Mouse (Mus musculus): ENCODE measurements around the gene Tasp1.
A peak's percentile ranks its signal among the peaks of the same experiment; 100 is the strongest.
"Not testable (repeated sequence)": the region's sequence is repeated elsewhere in the genome, so short reads cannot be mapped to it uniquely, and the experiment has no call there.

Gene Tasp1

GRCm38 (mm10) chr2:140066353-140067314 lies at the start of gene Tasp1:
Gene Tasp1, minus strand, starts transcription at chr2:140066805.
- peak; percentile 99 for DNase-seq (ENCODE audit: low spot score)

GRCm38 (mm10) chr2:140113851-140114250 lies 47.2 kb upstream of the Tasp1 start:
- DNase-seq (ENCODE audit: low spot score), result no peak

DNA sequence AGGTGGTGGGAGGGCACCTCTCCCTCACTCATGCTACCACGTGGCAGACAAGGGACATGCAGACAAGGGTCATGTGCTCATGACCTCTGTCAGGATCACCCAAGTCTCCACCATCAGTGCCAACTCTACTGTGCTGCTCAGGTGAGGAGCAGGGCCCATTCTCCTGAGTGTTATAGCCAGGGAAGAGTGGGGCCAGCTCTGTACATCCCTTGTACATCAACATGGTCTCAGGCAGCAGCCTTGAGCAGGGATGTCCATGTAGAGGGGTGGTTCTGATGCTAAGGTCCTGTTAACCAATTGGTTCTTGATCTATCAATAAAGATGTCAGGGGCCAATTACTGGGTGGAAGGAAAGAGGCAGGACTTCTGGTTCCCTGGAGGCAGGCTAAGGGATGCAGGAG lies 42.3 kb upstream of the Tasp1 start:
- no peak for DNase-seq (ENCODE audit: low spot score)

- DNase-seq (ENCODE audit: low spot score), result no peak
These were observed 41.0 kb upstream of the Tasp1 start for GRCm38 (mm10) chr2:140107641-140108040.

DNA sequence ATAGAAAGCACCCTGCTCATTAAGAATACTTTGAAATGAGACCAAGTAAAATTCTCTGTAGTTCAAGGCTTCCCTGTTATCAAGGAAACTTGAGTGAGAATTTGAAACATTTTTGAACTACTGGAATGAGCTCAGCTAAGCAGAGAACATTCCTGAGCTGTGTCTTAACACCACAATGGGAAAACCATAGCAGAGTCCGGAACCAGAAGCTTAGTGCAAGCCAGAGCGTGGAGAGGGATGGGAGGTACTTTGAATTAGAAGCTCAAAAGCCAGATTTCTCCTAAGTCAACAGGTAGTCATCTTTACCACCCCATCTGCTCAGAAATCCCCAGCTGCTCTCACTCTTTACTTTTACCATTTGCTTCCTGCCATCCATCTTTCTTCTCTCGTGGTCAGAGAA lies 38.3 kb upstream of the Tasp1 start:
- no peak for DNase-seq (ENCODE audit: low spot score)

DNA sequence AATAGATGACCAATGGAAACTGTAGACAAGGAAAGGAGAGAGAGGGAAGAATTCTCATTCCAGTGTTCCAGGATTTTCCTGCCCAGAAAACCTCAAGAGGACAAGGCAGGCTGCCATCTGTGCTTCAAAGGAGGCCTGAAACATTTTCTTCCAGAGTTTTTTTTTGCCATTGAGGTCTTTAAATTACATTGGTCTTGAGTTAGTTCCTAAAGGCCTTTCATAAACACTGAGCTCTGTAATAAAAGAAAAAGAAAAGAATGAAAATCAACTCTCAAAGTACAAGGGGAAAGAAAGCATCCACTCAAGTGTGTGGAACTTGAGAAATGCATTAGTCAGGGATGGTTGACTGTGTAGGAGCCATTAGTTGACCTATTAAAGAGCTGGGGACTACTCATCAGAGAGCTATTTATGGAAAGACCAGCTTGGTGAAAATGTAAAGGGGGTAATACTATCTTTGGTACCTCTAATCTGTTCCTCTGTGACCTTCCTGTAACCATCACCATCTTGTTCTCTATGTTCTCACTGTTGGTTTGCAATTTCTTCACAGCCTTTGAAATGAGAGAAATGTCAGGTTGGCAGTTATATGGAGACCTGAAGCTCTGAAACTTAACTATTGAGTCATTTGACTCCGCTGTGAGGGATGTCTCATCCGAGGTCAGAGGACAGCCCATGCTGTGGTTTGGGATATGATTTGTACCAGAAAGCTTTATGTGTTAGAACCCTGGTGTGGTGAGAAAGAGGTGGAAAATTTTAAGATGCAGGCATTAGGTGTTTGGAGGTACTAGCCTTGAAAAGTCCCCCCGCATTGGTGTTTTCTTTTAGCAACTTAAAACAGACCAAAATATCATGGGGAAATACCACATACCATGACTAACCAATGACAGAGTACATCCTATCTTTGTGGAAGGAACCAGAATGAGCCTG lies 34.2 kb upstream of the Tasp1 start:
- no peak for DNase-seq (ENCODE audit: low spot score)

DNA sequence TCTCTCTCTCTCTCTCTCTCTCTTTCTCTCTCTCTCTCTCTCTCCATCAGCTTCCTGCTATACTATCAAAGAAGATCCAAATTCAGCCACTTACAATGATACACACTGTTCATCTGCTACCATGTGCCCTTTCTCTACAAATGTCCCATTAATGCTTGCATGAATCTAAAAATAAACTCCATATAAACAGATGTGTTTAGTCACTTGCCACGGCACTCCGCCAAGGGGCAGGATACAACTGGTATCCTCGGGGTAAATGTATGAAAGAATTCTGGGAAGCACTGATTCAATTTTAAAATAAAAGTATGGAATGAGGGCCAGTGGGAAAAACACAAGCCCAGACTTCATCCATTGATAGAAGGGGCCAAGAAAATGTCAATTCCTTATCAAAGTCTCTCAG lies 33.4 kb upstream of the Tasp1 start:
- DNase-seq (ENCODE audit: low spot score), result no peak

GRCm38 (mm10) chr2:140097131-140097591 lies 30.6 kb upstream of the Tasp1 start:
- DNase-seq (ENCODE audit: low spot score), result peak; percentile 6

DNA sequence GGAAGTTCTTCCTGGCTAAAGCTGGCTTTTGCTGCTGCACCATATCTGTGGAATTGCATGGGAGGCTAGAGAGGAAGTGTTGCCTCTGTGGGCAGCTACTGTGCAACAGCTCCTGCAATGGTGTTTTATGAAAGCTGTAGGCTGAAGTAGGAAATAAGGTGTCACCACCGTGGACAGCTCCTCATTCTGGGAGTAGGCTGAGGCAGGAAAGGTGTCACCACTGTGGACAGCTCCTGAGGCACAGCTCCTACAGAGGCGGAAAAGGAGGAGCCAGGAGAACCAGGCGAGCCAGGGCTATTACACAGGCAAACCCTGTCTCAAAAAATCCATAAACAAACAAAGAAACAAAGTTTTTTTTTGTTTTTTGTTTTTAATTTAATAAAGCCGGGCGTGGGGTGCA lies 29.4 kb upstream of the Tasp1 start:
- no peak for DNase-seq (ENCODE audit: low spot score)

- DNase-seq (ENCODE audit: low spot score), result no peak
These were observed 26.8 kb upstream of the Tasp1 start for GRCm38 (mm10) chr2:140093433-140093832.

- DNase-seq (ENCODE audit: low spot score), result no peak
These were observed 17.6 kb upstream of the Tasp1 start for GRCm38 (mm10) chr2:140084245-140084644.

GRCm38 (mm10) chr2:140080747-140081577 lies 14.4 kb upstream of the Tasp1 start:
- no peak for DNase-seq (ENCODE audit: low spot score)

DNA sequence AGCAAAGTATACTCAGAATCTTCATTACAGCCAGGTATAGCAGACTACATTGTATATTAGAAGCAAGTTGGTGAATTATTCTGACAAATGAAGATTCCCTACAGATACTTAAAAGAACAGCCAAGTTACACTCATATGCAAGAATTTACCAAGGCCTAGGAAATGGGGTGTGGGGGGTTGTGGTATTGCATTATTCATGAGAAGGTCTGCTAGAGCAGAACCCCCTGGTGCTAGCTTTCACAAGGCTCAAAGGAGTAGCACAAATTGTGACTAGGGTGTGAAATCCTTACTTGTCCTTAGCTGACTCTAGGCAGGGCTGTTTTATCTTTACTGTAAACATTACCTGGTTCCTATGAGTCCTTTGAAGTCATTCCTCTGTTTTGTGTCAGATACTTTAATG lies 12.7 kb upstream of the Tasp1 start:
- DNase-seq (ENCODE audit: low spot score), result not testable (repeated sequence)

GRCm38 (mm10) chr2:140078600-140079280 lies 12.1 kb upstream of the Tasp1 start:
- no peak for DNase-seq (ENCODE audit: low spot score)

- peak; percentile 52 for DNase-seq (ENCODE audit: low spot score)
These were observed 10.9 kb upstream of the Tasp1 start for GRCm38 (mm10) chr2:140077476-140077875.

GRCm38 (mm10) chr2:140075150-140075549 lies 8.5 kb upstream of the Tasp1 start:
- no peak for DNase-seq (ENCODE audit: low spot score)

DNA sequence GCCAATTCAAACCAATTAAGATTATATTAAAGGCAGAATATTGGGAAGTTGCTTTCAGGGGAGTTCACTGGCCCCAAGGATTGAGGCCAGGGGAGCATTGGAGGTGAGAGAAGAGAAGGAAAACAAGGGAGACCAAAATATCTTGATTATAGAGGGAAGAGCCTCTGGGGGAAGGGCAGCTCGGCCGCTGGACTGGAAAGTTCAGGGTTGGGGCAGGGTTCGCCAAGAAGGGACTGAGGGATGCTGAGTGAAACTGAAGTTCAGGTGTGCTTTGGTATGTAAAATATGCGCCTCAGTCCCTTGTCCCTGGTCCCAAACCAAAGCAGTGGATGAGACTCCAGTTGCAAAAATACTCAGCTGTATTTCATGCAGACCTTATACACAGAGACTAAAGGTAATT lies 911 bp upstream of the Tasp1 start:
- no peak for DNase-seq (ENCODE audit: low spot score)

GRCm38 (mm10) chr2:140065676-140066075 lies 929 bp downstream of the Tasp1 start:
- no peak for DNase-seq (ENCODE audit: low spot score)

DNA sequence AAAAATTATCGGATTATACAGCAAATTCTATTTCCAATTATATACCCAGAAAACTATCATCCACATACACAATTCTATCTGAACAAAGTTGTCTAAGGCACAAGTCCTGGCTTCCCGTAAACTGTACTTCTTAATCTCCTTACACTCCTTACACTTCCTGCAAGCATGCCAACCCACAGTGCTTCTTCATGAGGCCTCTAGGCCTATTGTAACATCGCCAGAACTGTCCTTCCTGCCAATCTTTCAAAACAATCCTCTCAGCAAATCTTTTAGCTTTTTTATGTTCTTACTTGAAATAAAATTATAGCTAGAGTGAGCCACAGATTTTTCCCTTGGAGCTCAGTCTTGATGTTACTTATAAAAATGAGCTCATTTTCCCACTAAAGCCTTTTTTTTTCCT lies 5.1 kb downstream of the Tasp1 start:
- DNase-seq (ENCODE audit: low spot score), result no peak

DNA sequence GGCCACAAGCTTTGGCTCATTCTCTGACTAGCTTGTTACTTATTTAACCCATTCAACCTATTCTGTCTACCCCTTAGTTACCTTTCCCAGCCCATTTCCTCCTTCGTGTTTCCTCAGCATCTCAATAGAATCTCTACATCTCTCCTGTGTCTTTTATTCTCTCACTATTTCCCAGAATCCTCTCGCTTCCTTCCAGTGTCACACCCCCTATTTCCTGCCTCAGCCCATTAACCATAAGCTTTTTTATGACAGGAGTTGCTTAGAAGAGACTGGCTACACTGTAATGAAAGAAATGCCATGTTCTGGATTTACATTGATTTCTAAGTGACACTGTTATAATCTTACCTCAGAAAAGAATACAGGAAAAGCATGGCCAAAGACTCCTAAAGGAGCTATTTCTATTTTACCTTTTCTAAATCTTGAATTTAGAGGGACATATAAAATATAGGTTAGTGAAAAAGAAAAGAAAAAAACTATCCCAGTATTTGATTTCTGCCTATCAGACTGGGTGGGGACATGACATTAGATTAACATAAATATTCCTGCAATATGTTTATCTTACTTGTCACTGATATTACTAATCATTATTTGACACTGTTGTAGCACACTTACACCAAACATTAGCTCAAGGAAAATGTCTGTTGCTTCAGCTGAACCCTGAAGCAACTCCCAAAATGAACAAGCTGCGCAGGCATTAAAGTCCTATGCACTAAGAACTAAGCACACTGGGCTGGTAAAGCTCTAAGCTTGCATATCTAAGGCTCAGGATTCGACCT lies 6.3 kb downstream of the Tasp1 start:
- DNase-seq (ENCODE audit: low spot score), result no peak

Measured in embryo, embryonic 10 days (tissue).